Mouse (Mus musculus) liver, postnatal 0 days (tissue): ENCODE measurements around the gene Creg2. TPM values are rescaled to one million over a fixed set of nuclear protein-coding genes. Genes with fewer than 3 reads are reported as not detected.
"Not testable (repeated sequence)": the region's sequence is repeated elsewhere in the genome, so short reads cannot be mapped to it uniquely, and the experiment has no call there.

Source experiments
- ATAC-seq: fragments of 200-750 bp; cut with Nextera tagmentation; 2 replicates; pipeline ENCODE4 v1.8.0; 2017; ENCODE audit warnings: mild to moderate bottlenecking, moderate library complexity
- DNase-seq: peaks from one replicate; pipeline ENCODE4 v3.0.0-alpha.2; 2016
- H3K27ac ChIP-seq: fragments of 300-500 bp; sonication (generic); 2 replicates; pipeline ENCODE4 v1.5.1; 2014; ENCODE audit warnings: antibody characterized with exemption, moderate library complexity, mild to moderate bottlenecking, low read depth
- H3K27me3 ChIP-seq: fragments of 300-500 bp; sonication (generic); 2 replicates; pipeline ENCODE4 v1.6.1; 2014; ENCODE audit warnings: low read length, control low read depth, mixed read lengths; ENCODE audit not compliant: insufficient read depth
- H3K36me3 ChIP-seq: fragments of 300-500 bp; sonication (generic); replicated peaks from 2 replicates; pipeline ENCODE4 v1.6.1; 2014; ENCODE audit warnings: mild to moderate bottlenecking, control low read depth, low read length, moderate library complexity, mixed read lengths; ENCODE audit not compliant: insufficient read depth
- H3K4me1 ChIP-seq: fragments of 300-500 bp; sonication (generic); 2 replicates; pipeline ENCODE4 v1.6.1; 2014; ENCODE audit warnings: antibody characterized with exemption, mild to moderate bottlenecking, control low read depth; ENCODE audit not compliant: insufficient read depth
- H3K4me2 ChIP-seq: fragments of 300-500 bp; sonication (generic); 2 replicates; pipeline ENCODE4 v1.6.1; 2014; ENCODE audit warnings: low read depth, mild to moderate bottlenecking, low read length, moderate library complexity, mixed read lengths
- H3K4me3 ChIP-seq: fragments of 300-500 bp; sonication (generic); 2 replicates; pipeline ENCODE4 v1.5.1; 2014; ENCODE audit warnings: low read depth, low read length
- H3K9ac ChIP-seq: fragments of 300-500 bp; sonication (generic); replicated peaks from 2 replicates; pipeline ENCODE4 v1.6.1; 2014; ENCODE audit warnings: mild to moderate bottlenecking, moderate library complexity
- H3K9me3 ChIP-seq: fragments of 300-500 bp; sonication (generic); 2 replicates; pipeline ENCODE4 v1.6.1; 2016; ENCODE audit warnings: mild to moderate bottlenecking, control low read depth, low read length, mixed read lengths
- CTCF ChIP-seq: sonication (generic); IDR thresholded peaks from 2 replicates; pipeline ENCODE4 v1.5.1; 2016; ENCODE audit warnings: antibody characterized with exemption, low read depth
- EP300 ChIP-seq: IDR thresholded peaks from 2 replicates; pipeline ENCODE4 v1.6.1; 2016; ENCODE audit warnings: antibody characterized with exemption, low read depth, mild to moderate bottlenecking
- WGBS: fragments of 180-500 bp; shearing (Covaris S2); extraction: QIAGEN DNeasy Blood & Tissue Kit; methylation state at CpG from one replicate; pipeline ENCODE4 v1.1.7; 2014; ENCODE audit not compliant: insufficient replicate concordance; 5-methylcytosine and 5-hydroxymethylcytosine counted together
- polyA plus RNA-seq: library from polyadenylated mRNA; unstranded; fragments of >200 nt; fragmentation: Nextera tagmentation; extraction: Ambion mirVana; gene quantifications from 2 replicates; pipeline ENCODE4 v1.2.1, GENCODE M21; 2015

Gene Creg2
- polyA plus RNA-seq, 1 experiment from 2014 or later: not detected

- no peak for DNase-seq
- Histone ChIP-seq H3K36me3 (no peaks in the 10 kb centered on the region), H3K27me3 (peaks cover 4% of the 10 kb centered on the region; the same call in 1 of the 2 replicates), H3K9ac (no peak overlapping the region), H3K4me3 (no peak overlapping the region), H3K4me2 (no peak overlapping the region), H3K27ac (no peak overlapping the region), H3K9me3 (no peaks in the 10 kb centered on the region; the same call in 1 of the 2 replicates), H3K4me1 (no peaks in the 10 kb centered on the region)
- no peak for ATAC-seq
- TF ChIP-seq EP300: no peak
- 79% methylated on average over 6 of the region's 6 CpGs for whole genome bisulfite sequencing
Observed at GRCm38 (mm10) chr1:39656976-39657529, 5.8 kb upstream of the Creg2 start.

GRCm38 (mm10) chr1:39654901-39655300, 3.6 kb upstream of the Creg2 start:
- not testable (repeated sequence) for H3K4me3 ChIP-seq, H3K9me3 ChIP-seq, H3K4me1 ChIP-seq, ATAC-seq, H3K9ac ChIP-seq, H3K4me2 ChIP-seq, DNase-seq, H3K27ac ChIP-seq, H3K36me3 ChIP-seq
- H3K27me3 ChIP-seq: peaks cover 26% of the 10 kb centered on the region
- WGBS: 87% methylated on average over 18 of the region's 18 CpGs

- no peaks in the 10 kb centered on the region for H3K9me3 ChIP-seq
- no peaks in the 10 kb centered on the region for H3K36me3 ChIP-seq
- no peak overlapping the region for H3K4me3 ChIP-seq
- H3K4me2 ChIP-seq: no peak overlapping the region
- H3K9ac ChIP-seq: no peak overlapping the region
- TF ChIP-seq EP300 (no peak), CTCF (no peak)
- no peak for ATAC-seq
- peaks cover 9% of the 10 kb centered on the region for H3K4me1 ChIP-seq
- no peak for DNase-seq
- H3K27ac ChIP-seq: no peak overlapping the region
- peaks cover 31% of the 10 kb centered on the region for H3K27me3 ChIP-seq
- WGBS: 66% methylated on average over 4 of the region's 4 CpGs
Observed at GRCm38 (mm10) chr1:39653028-39653427, 1.8 kb upstream of the Creg2 start.

- Histone ChIP-seq H3K9ac (peak overlapping the region; percentile 11; the same call in 1 of the 2 replicates), H3K27ac (no peak overlapping the region), H3K4me2 (peak overlapping the region; percentile 82), H3K4me3 (peak overlapping the region; percentile 48), H3K27me3 (peaks cover 35% of the 10 kb centered on the region), H3K4me1 (peaks cover 9% of the 10 kb centered on the region), H3K9me3 (no peaks in the 10 kb centered on the region), H3K36me3 (no peaks in the 10 kb centered on the region)
- TF ChIP-seq CTCF (peak; percentile 72), EP300 (no peak)
- ATAC-seq: peak; percentile 72
- under 1% methylated on average over 62 of the region's 73 CpGs for WGBS
- peak; percentile 75 for DNase-seq
Observed at GRCm38 (mm10) chr1:39650435-39651240, 636 bp downstream of the Creg2 start.

- ATAC-seq: no peak
- peaks cover 35% of the 10 kb centered on the region for H3K27me3 ChIP-seq
- 22% methylated on average over 17 of the region's 17 CpGs for WGBS
Observed at GRCm38 (mm10) chr1:39649691-39650434, 1.4 kb downstream of the Creg2 start.

GRCm38 (mm10) chr1:39648584-39648983, 2.7 kb downstream of the Creg2 start:
- ATAC-seq: no peak
- TF ChIP-seq EP300 (no peak), CTCF (no peak)
- Histone ChIP-seq H3K36me3 (no peaks in the 10 kb centered on the region), H3K9me3 (no peaks in the 10 kb centered on the region), H3K27me3 (peaks cover 35% of the 10 kb centered on the region), H3K4me1 (peaks cover 9% of the 10 kb centered on the region), H3K9ac (no peak overlapping the region), H3K4me3 (no peak overlapping the region), H3K4me2 (no peak overlapping the region), H3K27ac (no peak overlapping the region)
- WGBS: 83% methylated on average over 7 of the region's 7 CpGs
- DNase-seq: no peak

More at GRCm38 (mm10) chr1:39649691-39650434, 1.4 kb downstream of the Creg2 start:
- Histone ChIP-seq H3K36me3 (no peaks in the 10 kb centered on the region), H3K4me1 (peaks cover 9% of the 10 kb centered on the region), H3K9me3 (no peaks in the 10 kb centered on the region), H3K9ac (no peak overlapping the region), H3K4me2 (peak overlapping the region; percentile 82), H3K4me3 (peak overlapping the region; percentile 48), H3K27ac (no peak overlapping the region)
- TF ChIP-seq EP300: no peak
- no peak for DNase-seq
